Mouse (Mus musculus): ENCODE results near the gene Cox17.

DNA sequence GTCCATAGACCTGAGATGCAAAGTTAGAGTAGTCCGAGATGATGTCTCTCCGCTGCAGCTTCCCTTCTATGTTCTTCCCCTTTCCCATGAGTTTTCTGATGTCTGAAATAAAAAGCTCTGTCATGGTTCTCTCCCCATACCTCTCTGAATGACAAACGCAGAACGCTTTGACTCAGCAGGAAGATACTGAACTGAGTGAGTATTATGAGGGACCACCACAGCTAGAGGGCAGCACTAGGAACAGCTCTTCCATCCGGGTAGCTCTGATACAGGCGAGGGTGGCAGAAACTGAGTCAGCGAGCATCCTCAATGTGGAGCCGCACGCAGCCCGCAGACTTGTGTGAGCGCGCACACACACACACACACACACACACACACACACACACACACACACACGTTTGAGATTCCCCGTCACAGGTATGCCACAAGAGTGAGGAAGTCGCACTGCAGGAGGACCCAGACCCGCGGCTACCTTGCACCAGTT is 25.3 kb upstream of the Cox17 start:
- TF ChIP-seq USF1 (IDR thresholded peaks at IDR 0.05; ENCODE audit: low read depth) (no peak), POLR2A (IDR thresholded peaks at IDR 0.05; ENCODE audit: insufficient read length, low read depth) (no peak)
